Mouse (Mus musculus) intestine, embryonic 16.5 days (tissue): ENCODE results near the gene 6030445D17Rik. TPM values are rescaled to one million over a fixed set of nuclear protein-coding genes. Genes with fewer than 3 reads are reported as not detected.

Experiments
- ATAC-seq: fragments of 200-750 bp; cut with Nextera tagmentation; 2 replicates; pipeline ENCODE4 v1.8.0; 2017; ENCODE audit warnings: moderate TSS enrichment, moderate library complexity
- H3K27ac ChIP-seq: fragments of 300-500 bp; sonication (generic); 2 replicates; pipeline ENCODE4 v1.5.1; 2014; ENCODE audit warnings: mild to moderate bottlenecking, low read length
- H3K27me3 ChIP-seq: fragments of 300-500 bp; sonication (generic); replicated peaks from 2 replicates; pipeline ENCODE4 v1.6.1; 2014; ENCODE audit warnings: low read length, control low read depth, mixed read lengths; ENCODE audit not compliant: control insufficient read depth, insufficient read depth
- H3K36me3 ChIP-seq: fragments of 300-500 bp; sonication (generic); 2 replicates; pipeline ENCODE4 v1.6.1; 2014; ENCODE audit warnings: low read length, control low read depth; ENCODE audit not compliant: control insufficient read depth, insufficient read depth
- H3K4me1 ChIP-seq: fragments of 300-500 bp; sonication (generic); 2 replicates; pipeline ENCODE4 v1.6.1; 2014; ENCODE audit warnings: low read length, control low read depth, mixed read lengths; ENCODE audit not compliant: control insufficient read depth, insufficient read depth
- H3K4me2 ChIP-seq: fragments of 300-500 bp; sonication (generic); 2 replicates; pipeline ENCODE4 v1.6.1; 2014; ENCODE audit warnings: low read depth, low read length, control low read depth
- H3K4me3 ChIP-seq: fragments of 300-500 bp; sonication (generic); 2 replicates; pipeline ENCODE4 v1.5.1; 2014; ENCODE audit warnings: mild to moderate bottlenecking, low read length
- H3K9ac ChIP-seq: fragments of 300-500 bp; sonication (generic); 2 replicates; pipeline ENCODE4 v1.6.1; 2014; ENCODE audit warnings: low read depth, low read length
- H3K9me3 ChIP-seq: fragments of 300-500 bp; sonication (generic); 2 replicates; pipeline ENCODE4 v1.6.1; 2016; ENCODE audit warnings: low read length, control low read depth; ENCODE audit not compliant: control insufficient read depth
- WGBS: fragments of 180-500 bp; shearing (Covaris S2); extraction: QIAGEN DNeasy Blood & Tissue Kit; methylation state at CpG from one replicate; pipeline ENCODE4 v1.1.7; 2014; 5-methylcytosine and 5-hydroxymethylcytosine counted together
- polyA plus RNA-seq: library from polyadenylated mRNA; unstranded; fragments of >200 nt; fragmentation: Nextera tagmentation; extraction: Ambion mirVana; gene quantifications from 2 replicates; pipeline ENCODE4 v1.2.1, GENCODE M21; 2015

Gene 6030445D17Rik
- polyA plus RNA-seq, 1 experiment from 2014 or later, result 0.27 TPM

DNA sequence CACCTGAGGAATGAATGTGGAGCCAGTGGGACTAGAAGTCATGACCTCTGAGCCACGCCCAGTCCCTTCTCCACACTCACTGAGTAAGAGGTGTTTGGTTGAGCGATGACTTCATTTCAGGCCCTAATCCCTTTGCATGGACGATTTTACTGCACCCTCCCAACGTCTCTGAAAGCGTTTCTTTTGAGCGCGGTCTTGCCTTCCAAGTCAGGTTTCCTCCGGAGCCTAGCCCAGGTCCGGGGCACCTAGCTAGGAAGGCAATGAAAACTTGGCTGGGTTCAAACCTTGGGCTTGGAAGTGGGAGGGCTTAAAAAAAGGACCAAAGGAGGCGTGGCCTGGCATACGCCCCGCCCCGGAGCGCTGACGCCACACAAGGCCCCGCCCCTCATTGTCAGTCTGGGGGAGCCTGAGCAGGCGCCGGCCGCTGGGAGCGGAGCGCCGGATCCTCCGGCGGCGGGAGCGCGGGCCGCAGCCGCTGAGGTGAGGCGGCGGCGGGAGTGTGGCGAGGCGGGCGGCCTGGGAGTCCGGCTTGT, 7.4 kb downstream of the 6030445D17Rik start, which contains the start of gene Luzp1:
Gene Luzp1 (plus strand): TSS at position 391 of the 533 bp plus-strand sequence.
- H3K27ac ChIP-seq, result peak within 1 kb of the TSS; percentile 98
- peak; percentile 91 for ATAC-seq
- WGBS, result under 1% methylated on average over 36 of the region's 36 CpGs

DNA sequence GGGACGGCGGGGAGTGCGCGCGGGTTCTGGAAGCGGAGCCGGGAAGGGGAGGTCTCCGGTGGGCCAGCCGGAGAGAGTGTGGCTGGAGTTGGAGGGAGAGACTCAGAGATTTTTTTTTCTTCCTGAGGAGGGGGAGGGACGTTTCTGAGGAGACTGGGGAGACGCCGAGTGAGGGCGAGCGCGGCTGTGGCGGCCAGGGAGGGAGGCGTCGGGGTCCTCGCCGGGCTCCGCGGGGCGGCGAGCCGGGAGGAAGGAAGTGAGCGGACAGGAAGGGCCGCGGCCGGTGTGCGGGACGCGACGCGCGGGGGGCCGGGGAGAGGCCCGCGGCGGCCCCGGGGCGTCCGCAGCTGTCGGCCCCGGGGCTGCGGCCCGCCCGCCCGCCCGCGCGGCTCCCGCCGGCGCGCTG, 7.9 kb downstream of the 6030445D17Rik start:
- peak overlapping the region; percentile 98 for H3K27ac ChIP-seq
- no peaks in the 10 kb centered on the region for H3K9me3 ChIP-seq
- no peaks in the 10 kb centered on the region for H3K27me3 ChIP-seq
- no peaks in the 10 kb centered on the region for H3K36me3 ChIP-seq
- peak overlapping the region; percentile 74 for H3K4me2 ChIP-seq
- peak; percentile 69 for ATAC-seq
- peak overlapping the region; percentile 96 for H3K4me3 ChIP-seq
- WGBS, result 0% methylated on average over 20 of the region's 55 CpGs
- peaks cover 35% of the 10 kb centered on the region for H3K4me1 ChIP-seq
- H3K9ac ChIP-seq, result peak overlapping the region; percentile 96

More for the DNA sequence above, 7.4 kb downstream of the 6030445D17Rik start, which contains the start of gene Luzp1:
- H3K9ac ChIP-seq, result peak within 1 kb of the TSS; percentile 96
- H3K27me3 ChIP-seq, result no peaks in the 10 kb centered on the region
- no peaks in the 10 kb centered on the region for H3K36me3 ChIP-seq
- H3K9me3 ChIP-seq, result no peaks in the 10 kb centered on the region
- H3K4me3 ChIP-seq, result peak within 1 kb of the TSS; percentile 96
- H3K4me1 ChIP-seq, result peaks cover 34% of the 10 kb centered on the region
- H3K4me2 ChIP-seq, result peak within 1 kb of the TSS; percentile 74

- peak overlapping the region; percentile 96 for H3K4me3 ChIP-seq
- H3K36me3 ChIP-seq, result no peaks in the 10 kb centered on the region
- peak overlapping the region; percentile 98 for H3K27ac ChIP-seq
- peak overlapping the region; percentile 96 for H3K9ac ChIP-seq
- ATAC-seq, result peak; percentile 12
- no peaks in the 10 kb centered on the region for H3K27me3 ChIP-seq
- under 1% methylated on average over 58 of the region's 58 CpGs for WGBS
- H3K9me3 ChIP-seq, result no peaks in the 10 kb centered on the region
- peak overlapping the region; percentile 74 for H3K4me2 ChIP-seq
- H3K4me1 ChIP-seq, result peaks cover 35% of the 10 kb centered on the region
Observed at GRCm38 (mm10) chr4:136470347-136471071, 8.5 kb downstream of the 6030445D17Rik start.

DNA sequence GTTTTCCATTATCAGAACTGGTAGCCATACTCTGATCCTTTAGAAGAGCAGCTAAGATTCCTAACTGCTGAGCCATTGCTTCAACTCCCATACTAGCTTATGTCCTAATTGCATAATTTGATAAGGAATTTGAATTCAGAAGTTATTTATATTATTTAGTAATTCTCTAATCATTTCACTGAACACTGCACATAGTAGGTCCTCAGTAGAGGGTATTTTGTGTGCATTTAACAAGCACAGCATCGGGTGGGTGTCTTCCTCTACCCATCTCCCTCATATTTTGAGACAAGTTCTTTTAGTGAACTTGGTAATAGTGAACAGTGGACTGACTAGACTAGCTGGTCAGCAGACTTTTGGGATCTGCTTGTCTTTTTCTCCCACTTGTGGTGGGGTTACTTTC, 14.6 kb downstream of the 6030445D17Rik start:
- Histone ChIP-seq H3K9ac (no peak overlapping the region), H3K27ac (no peak overlapping the region), H3K36me3 (no peaks in the 10 kb centered on the region), H3K27me3 (no peaks in the 10 kb centered on the region), H3K4me1 (peaks cover 14% of the 10 kb centered on the region), H3K4me3 (no peak overlapping the region), H3K9me3 (no peaks in the 10 kb centered on the region), H3K4me2 (no peak overlapping the region)
- no peak for ATAC-seq
- 98% methylated on average over 1 of the region's 1 CpGs for WGBS

DNA sequence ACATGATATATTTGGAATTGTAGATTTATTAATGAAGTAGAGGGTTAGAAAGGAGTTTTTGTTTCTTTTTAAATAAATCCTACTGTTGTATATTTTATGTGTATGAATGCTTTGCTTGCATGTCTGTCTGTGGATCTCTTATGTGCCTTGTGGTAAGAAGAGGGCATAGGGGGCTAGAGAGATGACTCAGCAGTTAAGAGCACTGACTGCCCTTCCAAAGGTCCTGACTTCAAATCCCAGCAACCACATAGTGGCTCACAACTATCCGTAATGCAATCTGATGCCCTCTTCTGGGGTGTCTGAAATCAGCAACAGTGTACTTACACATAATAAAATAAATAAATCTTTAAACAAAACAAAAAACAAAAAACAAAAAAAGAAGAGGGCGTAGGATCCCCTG, 24.5 kb downstream of the 6030445D17Rik start:
- no peak for ATAC-seq
- H3K36me3 ChIP-seq, result no peaks in the 10 kb centered on the region
- H3K4me1 ChIP-seq, result no peaks in the 10 kb centered on the region
- no peak overlapping the region for H3K4me3 ChIP-seq
- H3K9me3 ChIP-seq, result no peaks in the 10 kb centered on the region
- H3K27ac ChIP-seq, result no peak overlapping the region
- no peaks in the 10 kb centered on the region for H3K27me3 ChIP-seq
- WGBS, result 93% methylated on average over 2 of the region's 2 CpGs
- no peak overlapping the region for H3K4me2 ChIP-seq
- no peak overlapping the region for H3K9ac ChIP-seq

DNA sequence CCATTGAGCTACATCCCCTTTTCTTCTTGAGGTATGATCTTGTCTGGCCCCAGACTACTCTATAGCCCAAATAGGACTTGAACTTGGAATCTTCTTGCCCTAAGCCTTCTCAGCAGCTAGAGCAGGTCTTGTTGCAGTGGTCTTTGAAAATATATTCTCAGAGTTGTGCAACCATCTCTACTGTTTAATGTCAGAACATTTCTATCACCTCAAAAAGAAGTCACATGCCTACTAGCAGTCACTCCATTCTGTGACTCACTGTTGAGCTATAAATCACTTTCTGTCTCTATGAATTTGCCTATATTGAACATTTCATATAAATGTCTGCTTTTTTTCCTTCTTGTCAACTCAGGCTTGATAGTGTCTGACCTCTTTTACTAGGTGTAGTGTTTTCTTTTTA, 33.9 kb downstream of the 6030445D17Rik start:
- no peak for ATAC-seq
- Histone ChIP-seq H3K9me3 (no peaks in the 10 kb centered on the region), H3K4me3 (no peak overlapping the region), H3K9ac (no peak overlapping the region), H3K27ac (no peak overlapping the region), H3K27me3 (no peaks in the 10 kb centered on the region), H3K4me2 (no peak overlapping the region), H3K36me3 (no peaks in the 10 kb centered on the region), H3K4me1 (peaks cover 12% of the 10 kb centered on the region)

DNA sequence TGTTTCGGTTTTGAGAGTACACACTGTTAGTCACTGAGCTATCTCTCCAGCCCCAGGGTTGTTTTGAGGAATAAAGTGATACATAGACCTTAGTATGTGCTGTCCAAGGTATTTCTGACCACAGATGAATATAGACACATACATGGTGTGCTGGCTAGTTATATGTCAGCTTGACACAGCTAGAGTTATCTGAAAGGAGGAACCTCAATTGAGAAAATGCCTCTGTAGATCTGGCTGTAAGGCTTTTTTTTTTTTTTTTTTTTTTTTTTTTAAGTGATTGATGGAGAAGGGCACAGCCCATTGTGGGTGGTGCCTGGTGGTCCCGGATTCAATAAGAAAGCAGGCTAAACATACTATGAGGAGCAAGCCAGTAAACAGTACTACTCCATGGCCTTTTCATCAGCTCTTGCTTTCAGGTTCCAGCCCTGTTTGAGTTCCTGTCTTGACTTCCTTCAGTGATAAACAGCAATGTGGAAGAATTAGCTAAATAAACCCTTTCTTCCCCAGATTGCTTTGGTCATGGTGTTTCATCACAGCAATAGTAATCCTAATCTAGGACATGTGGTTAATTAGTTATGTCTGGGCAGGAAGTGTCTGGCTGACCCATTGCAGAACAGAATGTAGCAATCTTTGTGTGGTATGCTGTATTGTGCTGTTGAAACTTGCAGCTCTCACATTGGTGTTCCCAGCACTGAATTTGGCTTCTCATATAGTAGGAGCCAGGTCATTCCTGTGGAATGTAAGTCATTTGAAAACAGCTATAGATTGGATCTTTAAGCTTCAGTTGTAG, 43.6 kb downstream of the 6030445D17Rik start:
- H3K27ac ChIP-seq, result no peak overlapping the region
- no peaks in the 10 kb centered on the region for H3K9me3 ChIP-seq
- H3K4me2 ChIP-seq, result no peak overlapping the region
- 54% methylated on average over 2 of the region's 2 CpGs for WGBS
- H3K4me1 ChIP-seq, result peaks cover 11% of the 10 kb centered on the region; the same call in 1 of the 2 replicates
- H3K36me3 ChIP-seq, result no peaks in the 10 kb centered on the region
- no peak overlapping the region for H3K4me3 ChIP-seq
- ATAC-seq, result no peak
- H3K27me3 ChIP-seq, result no peaks in the 10 kb centered on the region
- H3K9ac ChIP-seq, result no peak overlapping the region

- H3K4me3 ChIP-seq, result no peak overlapping the region
- H3K4me2 ChIP-seq, result no peak overlapping the region
- peaks cover 15% of the 10 kb centered on the region for H3K4me1 ChIP-seq
- H3K36me3 ChIP-seq, result no peaks in the 10 kb centered on the region
- H3K27ac ChIP-seq, result no peak overlapping the region
- ATAC-seq, result no peak
- H3K27me3 ChIP-seq, result no peaks in the 10 kb centered on the region
- H3K9me3 ChIP-seq, result no peaks in the 10 kb centered on the region
- 71% methylated on average over 1 of the region's 1 CpGs for WGBS
- H3K9ac ChIP-seq, result no peak overlapping the region
Observed at GRCm38 (mm10) chr4:136509857-136510256, 47.8 kb downstream of the 6030445D17Rik start.

DNA sequence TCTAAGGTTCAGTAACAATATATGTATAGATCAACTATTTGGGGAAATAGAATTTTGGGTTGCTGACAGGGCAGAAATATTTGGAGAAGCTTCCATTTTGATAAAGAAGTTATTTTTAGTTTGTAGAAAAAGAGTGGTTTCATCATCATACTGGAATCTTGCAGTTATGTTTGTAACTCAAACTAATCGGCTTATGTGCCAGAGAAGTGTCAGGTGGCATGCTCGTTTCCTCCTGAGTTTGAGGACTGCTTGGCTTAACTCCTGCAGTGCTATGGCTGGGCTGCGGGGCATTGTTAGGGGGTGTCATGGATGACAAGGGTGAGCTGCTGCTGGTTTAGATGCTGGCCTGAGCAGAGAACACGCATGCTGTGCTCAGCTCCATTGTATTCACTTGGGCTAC, 49.7 kb downstream of the 6030445D17Rik start:
- Histone ChIP-seq H3K4me2 (no peak overlapping the region), H3K9me3 (no peaks in the 10 kb centered on the region), H3K9ac (no peak overlapping the region), H3K4me3 (no peak overlapping the region), H3K27ac (no peak overlapping the region), H3K27me3 (no peaks in the 10 kb centered on the region), H3K36me3 (no peaks in the 10 kb centered on the region), H3K4me1 (peaks cover 9% of the 10 kb centered on the region)
- ATAC-seq, result no peak
- 51% methylated on average over 4 of the region's 4 CpGs for WGBS
